Mouse (Mus musculus) small intestine, adult 2 months (tissue): ENCODE results near the gene Vmn1r204.
"Not testable (repeated sequence)": the region's sequence is repeated elsewhere in the genome, so short reads cannot be mapped to it uniquely, and the experiment has no call there.

Experiments
- CTCF ChIP-seq: fragments of 200-500 bp; IDR thresholded peaks from 2 replicates; pipeline ENCODE4 v1.5.1; 2012; ENCODE audit warnings: low read depth, mild to moderate bottlenecking, control low read depth, inconsistent platforms, low read length, moderate library complexity, mixed read lengths; ENCODE audit not compliant: insufficient replicate concordance, insufficient read length; ENCODE audit errors: extremely low read depth
- POLR2A ChIP-seq: fragments of 200-500 bp; IDR thresholded peaks from 2 replicates; pipeline ENCODE4 v1.6.1; 2012; ENCODE audit warnings: low read depth, mild to moderate bottlenecking, control low read depth, inconsistent platforms, low read length, moderate library complexity

DNA sequence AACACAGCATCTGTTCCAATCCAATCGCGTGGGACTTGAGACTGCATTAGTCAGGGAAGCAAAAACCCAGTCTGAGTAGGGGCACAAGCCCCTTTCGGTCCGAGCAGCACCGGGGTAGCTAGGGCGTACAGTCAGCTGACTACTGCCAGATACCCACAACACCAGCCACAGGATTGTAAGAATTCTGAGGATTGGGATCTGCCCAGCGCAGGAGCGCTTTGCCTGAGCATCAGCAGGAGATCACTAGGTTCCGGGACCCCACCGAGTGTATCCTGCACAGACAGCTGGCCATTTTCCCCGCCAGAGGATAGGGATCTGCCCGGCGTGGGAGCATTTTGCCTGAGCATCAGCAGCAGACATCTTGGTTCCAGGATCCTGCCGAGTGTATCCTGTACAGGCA, 30.3 kb downstream of the Vmn1r204 start:
- not testable (repeated sequence) for TF ChIP-seq CTCF, POLR2A
